Mouse (Mus musculus): ENCODE results near the gene Cd200r1.
A peak's percentile ranks its signal among the peaks of the same experiment; 100 is the strongest.

Cd200r1 gene

DNA sequence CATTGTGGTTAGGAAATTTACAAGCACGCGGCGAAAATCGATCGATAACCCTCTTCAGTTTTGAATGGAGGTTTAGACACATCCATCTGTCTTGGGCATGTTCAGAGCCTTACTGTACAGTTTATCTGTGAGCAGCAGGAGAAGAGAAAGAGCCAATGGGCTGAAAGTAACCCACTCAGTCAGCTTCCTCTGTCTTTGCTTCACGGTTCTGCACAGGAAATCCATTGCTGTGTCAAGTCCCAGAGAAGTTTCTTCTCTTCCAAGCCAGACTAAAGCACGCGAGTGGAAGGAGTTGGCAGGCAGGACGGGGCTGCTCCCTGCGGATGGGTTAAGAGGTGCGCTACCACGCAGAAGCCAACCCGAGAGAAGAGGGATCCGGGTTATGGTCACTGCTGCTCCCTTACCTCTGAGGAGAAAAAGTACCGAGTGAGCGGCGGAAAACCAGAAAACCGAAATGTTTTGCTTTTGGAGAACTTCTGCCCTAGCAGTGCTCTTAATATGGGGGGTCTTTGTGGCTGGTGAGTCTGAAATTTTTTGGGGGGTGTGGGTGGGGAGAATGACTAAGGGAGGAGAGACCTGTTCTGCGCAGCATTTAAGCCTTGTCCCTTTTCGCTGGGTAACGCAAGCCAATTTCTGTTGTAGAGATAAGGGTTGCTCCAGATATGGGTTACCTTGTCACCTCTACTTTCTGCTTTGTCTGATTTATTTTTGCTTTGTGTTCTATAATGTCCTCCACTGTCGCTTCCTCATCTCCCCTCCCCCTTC lies at the start of gene Cd200r1:
TSS of gene Cd200r1 (plus strand) at position 182 of the 765 bp plus-strand sequence.
- DNase-seq (ENCODE audit: low read depth, low spot score), result no peak

DNA sequence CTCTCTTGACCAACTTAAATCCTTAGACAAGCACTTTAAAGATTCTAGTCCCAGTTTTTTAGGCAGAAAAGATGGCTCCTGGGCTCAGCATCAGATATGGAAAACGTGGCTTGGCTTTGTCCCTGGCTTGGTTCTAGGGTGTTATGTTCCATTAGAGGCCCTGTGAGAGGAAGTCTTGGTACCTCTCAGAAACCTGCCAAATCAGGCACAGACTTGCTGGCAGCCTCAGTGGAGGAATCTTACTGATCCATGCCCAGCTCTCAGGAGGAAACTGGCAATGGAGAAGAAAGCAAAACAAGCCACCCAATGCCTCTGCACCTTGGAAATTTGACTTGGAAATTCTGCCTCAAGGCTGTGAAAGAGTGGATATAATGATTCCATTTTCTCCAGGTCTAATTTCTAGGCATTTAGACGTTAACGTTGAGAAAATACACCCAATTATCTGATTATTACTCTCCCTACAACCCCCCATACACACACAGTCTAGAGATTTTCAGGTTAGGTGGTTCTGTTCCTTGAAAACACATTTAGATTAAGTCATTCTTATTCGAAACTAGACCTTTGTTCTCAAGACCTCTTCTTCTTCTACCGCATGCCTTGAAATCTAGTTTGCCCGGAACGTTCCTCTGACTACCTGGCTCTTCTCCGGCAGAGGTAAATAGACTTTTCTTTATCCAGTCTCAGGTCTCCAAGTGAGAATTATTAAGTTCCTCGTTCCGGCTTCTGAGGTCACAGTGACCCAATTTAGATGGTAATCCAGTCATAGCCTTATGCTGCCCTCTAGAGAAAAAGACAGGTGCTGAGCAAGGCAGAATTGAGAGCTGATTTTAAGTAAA lies 49.0 kb upstream of the Cd200r1 start:
- DNase-seq (ENCODE audit: low read depth, low spot score), result peak; percentile 38

DNA sequence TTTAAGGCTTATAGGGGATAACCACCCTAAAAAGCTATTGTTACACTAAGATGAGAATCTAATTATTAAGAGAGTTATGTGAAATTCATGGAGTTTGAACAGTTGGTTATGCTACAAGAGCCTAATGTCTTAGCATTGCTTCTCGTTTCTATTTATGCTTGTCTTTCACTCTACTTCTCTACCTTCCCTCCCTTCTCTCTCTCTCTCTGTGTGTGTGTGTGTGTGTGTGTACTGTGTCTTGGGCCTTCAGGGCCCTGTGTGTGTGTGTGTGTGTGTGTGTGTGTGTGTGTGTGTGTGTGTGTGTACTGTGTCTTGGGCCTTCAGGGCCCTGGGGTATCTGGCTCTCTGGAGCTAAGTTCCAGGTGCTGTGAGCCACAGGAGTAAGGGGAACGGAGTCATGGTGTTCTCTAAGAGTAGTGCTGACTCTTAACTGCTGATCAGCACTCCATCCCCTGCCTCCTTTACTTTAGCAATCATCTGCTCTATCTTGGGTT lies 48.3 kb upstream of the Cd200r1 start:
- DNase-seq (ENCODE audit: low read depth, low spot score), result no peak

DNA sequence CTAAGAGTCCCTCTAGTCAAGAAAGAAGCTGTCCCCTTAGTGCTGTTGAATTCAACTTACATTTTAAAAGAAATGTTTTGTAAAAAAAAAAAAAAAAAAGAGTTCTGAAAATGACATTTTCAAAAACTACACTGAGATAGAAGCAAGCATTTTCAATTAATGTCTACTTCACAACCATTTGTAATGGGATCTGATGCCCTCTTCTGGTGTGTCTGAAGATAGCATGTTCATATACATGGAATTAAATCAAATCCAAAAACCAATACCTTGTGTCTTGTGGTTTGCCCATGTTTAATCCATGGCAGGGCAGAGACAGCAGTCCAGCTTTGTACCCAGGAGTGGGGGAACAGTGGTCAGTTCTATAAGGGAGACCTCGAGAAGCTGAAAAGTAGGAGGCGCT lies 47.7 kb upstream of the Cd200r1 start:
- DNase-seq (ENCODE audit: low read depth, low spot score), result no peak

DNA sequence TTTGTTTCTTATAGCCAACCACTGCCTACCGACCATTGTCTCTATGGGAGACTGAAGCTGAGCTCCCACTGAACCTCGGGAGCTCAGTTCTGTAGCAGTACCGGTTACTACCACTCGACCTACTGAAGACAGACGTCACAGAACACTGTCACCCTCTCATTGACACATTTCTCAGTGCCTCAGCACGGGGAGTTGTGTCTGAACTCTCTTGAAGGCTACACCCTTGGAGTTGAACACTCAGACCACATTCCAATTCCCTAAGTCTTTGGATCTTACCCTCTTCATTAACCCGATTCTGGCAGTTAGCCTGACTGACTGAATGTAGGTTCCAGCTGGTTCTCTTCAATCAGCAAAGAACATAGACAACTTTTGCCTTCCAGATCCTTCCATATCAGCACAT lies 46.2 kb upstream of the Cd200r1 start:
- no peak for DNase-seq (ENCODE audit: low read depth, low spot score)

DNA sequence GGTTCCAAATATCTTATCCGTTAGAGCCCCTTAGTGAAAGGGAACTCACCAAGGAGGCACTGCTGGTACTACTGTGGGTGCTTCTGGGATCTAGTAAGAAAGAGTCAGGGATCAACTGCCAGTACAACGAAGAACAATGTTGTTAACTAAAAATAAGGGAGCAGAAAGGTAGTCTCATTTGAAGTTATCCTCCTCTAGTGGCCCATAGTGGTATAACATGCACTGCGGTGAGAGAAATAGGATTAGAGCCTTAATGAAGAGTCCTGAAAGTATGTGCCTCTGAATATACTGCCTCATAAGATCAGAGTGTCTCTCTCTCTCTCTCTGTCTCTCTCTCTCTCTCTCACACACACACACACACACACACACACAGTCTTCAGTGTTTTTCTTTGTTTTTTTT lies 45.0 kb upstream of the Cd200r1 start:
- no peak for DNase-seq (ENCODE audit: low read depth, low spot score)

DNA sequence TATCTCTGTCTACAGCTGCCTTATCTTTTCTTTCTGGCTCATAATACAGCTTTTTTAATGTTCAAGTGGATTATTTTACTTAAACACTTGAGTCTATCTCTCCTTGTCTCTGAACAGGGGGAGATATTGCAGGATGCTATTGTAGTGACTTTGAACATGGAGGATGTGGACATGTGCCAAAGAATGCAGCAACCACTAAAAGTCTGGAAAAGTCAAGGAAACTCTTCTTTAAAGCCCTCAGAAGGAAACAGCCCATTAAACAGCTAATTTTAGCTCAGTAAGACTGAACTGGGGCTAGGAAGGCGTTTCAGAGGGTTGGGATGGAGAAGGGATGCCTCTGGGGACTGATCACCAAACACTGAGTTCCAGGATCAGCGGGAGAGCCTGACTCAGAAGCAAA lies 42.9 kb upstream of the Cd200r1 start:
- no peak for DNase-seq (ENCODE audit: low read depth, low spot score)

DNA sequence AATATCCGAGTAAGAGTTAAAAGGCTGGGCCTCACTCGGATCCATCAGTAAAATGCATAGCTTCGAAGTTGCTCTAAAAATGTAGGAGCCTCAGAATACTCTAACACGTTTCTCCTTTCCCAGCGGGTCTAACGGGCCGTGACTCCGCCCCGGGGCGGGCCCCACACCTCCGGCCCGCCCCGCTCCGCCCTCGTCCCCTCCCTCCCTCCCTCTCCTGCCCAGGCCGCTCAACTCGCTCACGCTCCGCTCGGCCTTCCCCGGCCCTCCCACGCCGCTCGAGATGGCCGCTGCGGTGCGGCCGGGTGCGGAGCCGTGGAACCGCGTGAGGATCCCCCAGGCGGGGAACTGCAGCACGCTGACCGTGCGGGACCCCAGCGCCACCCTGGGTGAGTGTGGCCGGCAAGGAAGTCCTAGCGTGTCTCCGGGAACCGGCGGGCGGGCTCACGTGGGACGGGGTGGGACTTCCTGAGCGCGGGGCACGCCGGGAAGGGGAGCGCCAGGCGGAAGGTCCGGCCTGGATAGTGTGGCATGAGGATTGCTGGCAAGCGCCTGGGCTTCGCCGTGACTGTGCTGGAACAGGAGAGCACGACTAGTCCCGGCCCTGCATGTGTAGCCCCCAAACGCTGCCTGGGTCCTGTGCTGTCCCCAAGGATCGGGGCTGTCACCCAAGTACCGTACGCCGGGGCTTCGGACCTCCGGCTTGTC lies 41.3 kb upstream of the Cd200r1 start, which contains the start of gene Nepro:
TSS of gene Nepro (plus strand) at position 219 of the 705 bp plus-strand sequence.
- peak; percentile 85 for DNase-seq (ENCODE audit: low read depth, low spot score)

DNA sequence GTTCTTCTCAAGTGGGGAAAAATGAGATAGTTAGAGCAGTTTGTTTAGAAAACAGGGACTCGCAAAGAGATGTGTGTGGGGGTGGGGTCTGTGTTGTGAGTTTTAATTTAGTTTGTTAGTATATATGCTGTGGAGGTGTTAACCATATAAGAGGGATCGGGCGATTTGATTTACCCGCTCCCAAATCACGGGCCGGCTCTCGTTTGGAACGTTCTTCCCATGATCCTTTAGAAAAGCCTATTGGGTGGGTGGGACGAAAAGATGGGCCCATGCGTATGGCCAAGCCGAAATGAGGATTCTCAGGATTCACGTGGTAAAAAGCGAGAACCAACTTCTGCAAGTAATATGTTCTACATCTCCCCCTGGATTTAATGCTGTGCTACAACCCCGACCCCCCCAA lies 40.7 kb upstream of the Cd200r1 start:
- DNase-seq (ENCODE audit: low read depth, low spot score), result peak; percentile 49

DNA sequence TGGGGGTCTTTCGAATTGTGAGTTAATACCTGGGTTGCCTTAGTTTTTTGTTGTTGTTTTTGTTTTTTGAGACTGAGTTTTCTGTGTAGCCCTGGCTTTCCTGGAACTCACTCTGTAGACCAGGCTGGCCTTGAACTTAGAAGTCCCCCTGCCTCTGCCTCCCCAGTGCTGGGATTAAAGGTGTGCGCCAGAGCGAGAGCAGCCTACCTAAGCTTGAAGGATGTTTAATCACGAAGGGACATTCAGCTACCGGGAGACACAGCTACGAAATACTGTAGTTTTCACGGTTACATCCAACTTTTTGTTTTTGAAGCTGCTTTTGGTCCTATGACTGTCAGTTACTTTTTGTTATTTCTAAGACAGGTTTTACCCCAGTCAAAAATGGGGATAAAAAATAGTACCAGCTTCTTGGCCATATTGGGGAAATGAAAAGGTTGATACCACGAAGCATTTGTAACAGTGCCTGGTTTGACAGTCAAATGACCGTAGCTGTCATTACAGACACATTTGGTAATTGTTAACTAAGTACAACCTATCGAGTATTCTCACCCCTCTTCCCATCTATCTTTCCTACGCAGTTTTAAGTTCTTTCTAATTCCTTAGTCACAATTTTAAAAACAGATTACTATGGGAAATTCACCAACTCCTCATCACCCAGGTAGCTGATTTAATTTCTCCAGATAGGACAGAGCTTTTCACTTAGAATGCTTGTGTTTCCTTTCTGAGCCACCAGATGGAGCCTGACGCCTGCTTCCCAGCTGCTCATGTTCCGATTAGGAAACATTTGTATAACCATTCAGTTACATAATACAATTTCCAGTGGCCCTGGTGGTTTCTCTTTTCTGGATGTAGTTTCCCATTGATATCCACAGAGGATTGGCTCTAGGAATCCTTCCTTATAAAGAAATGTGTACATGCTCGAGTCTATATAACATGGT lies 40.0 kb upstream of the Cd200r1 start:
- peak; percentile 65 for DNase-seq (ENCODE audit: low read depth, low spot score)

DNA sequence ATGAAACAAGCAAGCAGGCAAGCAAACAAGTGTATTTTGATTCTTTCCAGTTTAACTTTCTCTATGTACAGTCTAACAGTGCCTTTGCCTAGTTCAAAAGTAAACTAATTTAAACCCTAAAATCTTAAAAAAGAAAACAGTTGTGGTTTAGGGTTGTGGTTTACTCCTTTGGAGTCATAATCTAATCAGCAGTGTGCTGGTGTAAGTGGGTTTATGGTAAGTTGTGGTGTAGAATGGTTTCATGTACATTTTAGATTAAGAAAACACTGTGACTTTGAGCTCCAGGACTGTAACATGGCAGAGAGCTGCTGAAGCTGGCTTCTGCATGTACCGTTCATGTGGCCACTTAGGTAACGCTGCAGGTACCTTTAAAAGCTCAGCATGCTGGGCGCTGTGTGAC lies 38.0 kb upstream of the Cd200r1 start:
- DNase-seq (ENCODE audit: low read depth, low spot score), result no peak

DNA sequence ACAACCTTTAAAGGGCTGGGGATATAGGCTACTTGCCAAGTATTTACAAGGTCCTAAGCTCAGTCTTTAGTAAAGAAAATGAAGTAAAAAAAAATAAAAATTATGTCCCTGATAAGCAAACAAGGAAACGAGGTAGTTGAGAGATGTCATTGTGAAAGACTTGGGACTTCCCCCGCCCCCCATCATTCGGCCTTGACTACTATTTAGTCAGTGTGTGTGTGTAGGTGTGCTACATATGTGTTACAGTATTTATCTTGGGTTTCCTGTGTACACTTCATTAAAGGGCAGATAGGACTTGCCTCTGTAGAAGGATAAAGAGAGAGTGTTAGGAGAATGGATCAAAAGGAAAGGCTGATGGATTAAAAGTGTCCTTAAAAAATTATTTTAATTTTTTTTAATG lies 31.5 kb upstream of the Cd200r1 start:
- no peak for DNase-seq (ENCODE audit: low read depth, low spot score)

DNA sequence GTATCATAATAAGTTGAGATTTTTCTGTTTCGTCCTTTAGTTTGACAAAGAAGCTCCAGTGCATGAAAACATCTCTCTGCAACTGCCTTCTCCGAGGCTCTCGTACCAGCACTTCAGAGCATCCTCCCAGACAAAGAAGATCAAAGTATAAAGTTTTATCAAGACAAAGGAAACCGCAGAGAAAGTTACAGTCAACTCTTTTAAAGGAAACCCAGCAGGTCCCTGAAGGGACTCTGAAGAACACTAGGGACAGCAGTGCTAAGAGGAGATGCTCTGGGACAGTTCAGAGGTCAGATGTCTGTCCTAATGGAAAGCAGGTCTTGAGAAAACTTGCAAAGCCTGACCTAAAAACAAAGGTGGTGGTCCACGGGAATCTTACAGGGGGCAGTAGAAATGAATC lies 29.9 kb upstream of the Cd200r1 start:
- no peak for DNase-seq (ENCODE audit: low read depth, low spot score)

DNA sequence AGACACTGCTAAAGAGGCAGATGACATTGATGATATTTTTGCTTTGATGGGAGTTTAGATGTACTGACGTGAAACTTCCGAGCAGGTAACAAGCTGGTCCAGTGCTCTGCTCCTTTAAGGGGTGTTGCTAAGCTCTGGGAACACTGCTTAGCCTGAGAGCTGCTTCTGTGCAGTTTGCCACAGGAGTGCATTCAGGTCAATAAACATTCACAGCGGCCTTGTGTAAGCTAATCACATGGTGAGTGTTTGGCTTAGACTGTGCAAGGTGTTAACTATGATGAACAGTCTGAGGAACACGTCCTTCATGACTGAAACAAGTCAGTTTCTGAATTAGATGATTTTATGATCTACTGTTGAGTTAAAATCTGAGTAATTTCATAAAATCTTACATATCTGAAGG lies 29.4 kb upstream of the Cd200r1 start:
- no peak for DNase-seq (ENCODE audit: low read depth, low spot score)

DNA sequence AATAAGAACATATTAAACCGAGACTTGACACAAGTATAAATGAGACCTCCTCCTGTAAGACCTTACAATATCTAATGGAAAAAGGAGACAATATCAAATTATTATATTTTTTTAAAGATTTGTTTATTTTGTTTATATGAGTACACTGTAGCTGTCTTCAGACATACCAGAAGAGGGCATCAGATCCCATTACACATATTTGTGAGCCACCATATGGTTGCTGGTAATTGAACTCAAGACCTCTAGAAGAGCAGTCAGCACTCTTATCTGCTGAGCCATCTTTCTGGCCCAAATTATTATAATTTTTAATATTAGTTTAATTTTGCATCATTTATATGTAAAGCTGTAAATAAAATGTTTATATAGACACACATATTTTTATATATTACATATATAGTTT lies 22.8 kb upstream of the Cd200r1 start:
- DNase-seq (ENCODE audit: low read depth, low spot score), result no peak

DNA sequence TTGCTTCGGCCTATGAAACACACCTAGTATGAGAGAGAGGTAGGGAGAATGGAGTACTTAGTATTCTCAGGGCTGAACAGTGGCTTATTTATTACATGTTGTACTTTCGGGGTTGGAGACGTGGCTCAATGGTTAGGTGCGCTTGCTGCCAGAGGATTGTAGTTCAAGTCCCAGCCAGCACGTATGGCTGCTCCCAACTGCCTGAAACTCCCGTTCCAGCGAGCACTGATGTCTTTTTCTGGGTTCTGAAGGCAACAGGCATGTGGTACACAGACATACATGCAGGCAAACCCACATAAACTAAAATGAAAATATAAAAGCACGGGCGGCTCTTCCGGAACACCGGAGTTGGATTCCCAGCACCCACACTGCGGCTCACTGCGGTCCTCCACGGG lies 20.1 kb upstream of the Cd200r1 start:
- DNase-seq (ENCODE audit: low read depth, low spot score), result no peak

DNA sequence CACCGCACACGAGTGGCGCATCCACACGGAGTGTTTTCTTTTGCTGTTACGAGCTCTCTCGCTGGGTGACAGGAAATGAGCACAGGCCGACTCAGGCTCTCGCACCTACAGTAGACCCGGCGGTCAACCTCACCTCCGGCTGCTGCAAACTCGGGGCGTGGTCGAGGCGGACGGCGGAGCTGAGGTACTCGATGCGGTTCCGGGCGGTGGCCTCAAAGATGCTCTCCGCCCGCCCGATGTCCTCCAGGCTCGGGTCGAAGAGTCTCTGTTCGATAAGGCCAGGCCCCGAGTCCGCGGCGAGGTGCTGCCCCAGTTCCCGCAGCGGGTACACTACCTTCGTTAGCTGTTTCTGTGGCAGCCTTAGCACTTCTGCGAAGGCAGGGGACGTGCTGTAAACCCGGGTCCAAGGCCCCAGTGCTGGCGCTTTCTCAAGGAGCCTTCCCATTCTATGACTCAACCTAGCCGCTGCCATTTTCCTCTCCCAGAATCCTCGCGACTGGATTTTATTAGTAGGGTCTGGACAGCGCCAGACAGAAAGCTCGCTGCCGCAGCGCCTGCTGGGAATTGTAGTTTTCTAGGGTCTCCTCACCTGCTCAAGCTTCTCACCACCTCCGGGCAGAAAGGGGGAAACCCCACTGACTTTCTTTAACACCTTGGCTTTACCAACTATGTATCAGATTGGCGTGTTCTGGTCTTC lies 19.5 kb upstream of the Cd200r1 start, which contains the start of gene Gtpbp8:
TSS of gene Gtpbp8 (minus strand) at position 498 of the 697 bp plus-strand sequence.
- peak; percentile 75 for DNase-seq (ENCODE audit: low read depth, low spot score)

DNA sequence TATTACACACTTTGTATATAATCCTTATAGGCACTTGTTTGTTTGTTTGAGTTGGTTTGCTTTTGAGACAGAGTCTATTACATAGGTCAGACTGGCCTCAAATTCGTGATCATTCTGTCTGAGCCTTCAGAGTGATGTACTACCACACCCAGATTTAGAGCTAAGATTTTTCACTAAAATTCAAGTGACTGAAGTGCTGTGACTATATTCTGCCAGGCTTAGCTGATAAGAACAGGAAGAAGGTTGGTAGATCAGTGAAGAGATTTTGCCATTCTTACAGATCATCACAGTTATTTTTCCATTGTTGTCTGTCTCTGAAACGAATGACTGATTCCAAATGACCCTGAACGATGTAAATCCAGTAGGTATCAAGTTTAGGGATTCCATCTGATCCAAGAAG lies 17.5 kb upstream of the Cd200r1 start:
- no peak for DNase-seq (ENCODE audit: low read depth, low spot score)

DNA sequence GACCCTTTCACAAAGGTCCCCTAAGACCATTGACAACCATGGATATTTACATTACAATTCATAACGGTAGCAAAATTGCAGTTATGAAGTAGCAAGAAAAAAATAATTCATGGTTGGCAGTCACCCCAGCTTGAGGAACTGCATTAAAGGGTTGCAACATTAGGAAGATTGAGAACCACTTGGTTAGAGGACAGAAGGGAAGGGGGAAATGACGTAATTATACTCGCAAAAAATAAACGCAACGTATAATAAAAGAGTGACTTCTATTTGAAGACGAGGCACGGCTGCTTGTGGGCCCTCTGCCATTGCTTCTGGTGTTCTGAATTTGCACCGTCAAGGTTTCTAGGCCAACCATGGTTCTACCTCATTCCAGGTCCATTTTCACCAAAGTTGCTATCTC lies 7.8 kb upstream of the Cd200r1 start:
- no peak for DNase-seq (ENCODE audit: low read depth, low spot score)

DNA sequence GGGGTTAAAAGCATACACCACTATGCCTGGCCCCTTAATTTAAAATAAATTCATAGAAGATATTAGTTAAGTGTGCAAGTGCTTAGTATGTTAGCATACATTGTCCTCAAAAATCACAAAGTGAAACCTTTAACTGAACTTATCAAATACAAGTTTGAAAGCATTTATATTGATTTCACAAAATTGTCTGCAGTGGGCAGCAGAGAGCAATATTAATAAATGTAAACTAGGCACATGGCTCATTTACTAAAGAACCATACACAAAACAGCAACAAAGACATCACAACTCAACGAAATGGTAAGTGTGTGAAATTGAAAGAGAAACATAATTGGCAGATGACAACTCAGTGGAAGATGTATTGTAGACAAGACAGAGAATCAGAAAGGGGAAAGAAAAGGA lies 3.7 kb upstream of the Cd200r1 start:
- no peak for DNase-seq (ENCODE audit: low read depth, low spot score)
